Mouse (Mus musculus): ENCODE results near the gene Cphx3. TPM values are rescaled to one million over a fixed set of nuclear protein-coding genes. Genes with fewer than 3 reads are reported as not detected.
"Not testable (repeated sequence)": the region's sequence is repeated elsewhere in the genome, so short reads cannot be mapped to it uniquely, and the experiment has no call there.

Cphx3 gene
- polyA plus RNA-seq (2011; ENCODE audit: insufficient read depth, insufficient read length, low replicate concordance, missing spikeins), result not detected in 2 replicates

GRCm38 (mm10) chr14:26081997-26082396, at the start of gene Cphx3:
Gene Cphx3 (plus strand): TSS chr14:26082297.
- H3K4me1 ChIP-seq (ENCODE audit: control insufficient read depth, insufficient read depth, low read length); H3K4me3 ChIP-seq (replicated peaks; ENCODE audit: control insufficient read depth, low read depth, low read length); H3K27ac ChIP-seq (ENCODE audit: control insufficient read depth, insufficient read depth, low read depth, low read length, poor library complexity): not testable (repeated sequence)
- WGBS, result no CpG with 5 or more reads among the region's 1 CpGs

- not testable (repeated sequence) for H3K4me3 ChIP-seq (replicated peaks; ENCODE audit: control insufficient read depth, low read depth, low read length); H3K4me1 ChIP-seq (ENCODE audit: control insufficient read depth, insufficient read depth, low read length); H3K27ac ChIP-seq (ENCODE audit: control insufficient read depth, insufficient read depth, low read depth, low read length, poor library complexity)
- WGBS, result no CpG with 5 or more reads among the region's 3 CpGs
Observed at GRCm38 (mm10) chr14:26034364-26034763, 47.7 kb upstream of the Cphx3 start.

- H3K4me3 ChIP-seq (replicated peaks; ENCODE audit: control insufficient read depth, low read depth, low read length); H3K27ac ChIP-seq (ENCODE audit: control insufficient read depth, insufficient read depth, low read depth, low read length, poor library complexity); H3K4me1 ChIP-seq (ENCODE audit: control insufficient read depth, insufficient read depth, low read length): not testable (repeated sequence)
- no CpG with 5 or more reads among the region's 6 CpGs for WGBS
Observed at GRCm38 (mm10) chr14:26035439-26035838, 46.7 kb upstream of the Cphx3 start.

GRCm38 (mm10) chr14:26042611-26043010, 39.5 kb upstream of the Cphx3 start, which contains the start of gene Gm9780:
Gene Gm9780 (minus strand): TSS chr14:26042711.
- whole genome bisulfite sequencing, result no CpG with 5 or more reads among the region's 26 CpGs
- H3K27ac ChIP-seq (ENCODE audit: control insufficient read depth, insufficient read depth, low read depth, low read length, poor library complexity); H3K4me3 ChIP-seq (replicated peaks; ENCODE audit: control insufficient read depth, low read depth, low read length); H3K4me1 ChIP-seq (ENCODE audit: control insufficient read depth, insufficient read depth, low read length): not testable (repeated sequence)

GRCm38 (mm10) chr14:26045007-26045406, 37.1 kb upstream of the Cphx3 start:
- not testable (repeated sequence) for H3K4me3 ChIP-seq (replicated peaks; ENCODE audit: control insufficient read depth, low read depth, low read length); H3K4me1 ChIP-seq (ENCODE audit: control insufficient read depth, insufficient read depth, low read length); H3K27ac ChIP-seq (ENCODE audit: control insufficient read depth, insufficient read depth, low read depth, low read length, poor library complexity)
- WGBS, result no CpG with 5 or more reads among the region's 5 CpGs

GRCm38 (mm10) chr14:26047026-26047425, 35.1 kb upstream of the Cphx3 start:
- H3K4me3 ChIP-seq (replicated peaks; ENCODE audit: control insufficient read depth, low read depth, low read length); H3K27ac ChIP-seq (ENCODE audit: control insufficient read depth, insufficient read depth, low read depth, low read length, poor library complexity); H3K4me1 ChIP-seq (ENCODE audit: control insufficient read depth, insufficient read depth, low read length): not testable (repeated sequence)
- WGBS, result no CpG with 5 or more reads among the region's 8 CpGs

- H3K4me3 ChIP-seq (replicated peaks; ENCODE audit: control insufficient read depth, low read depth, low read length); H3K27ac ChIP-seq (ENCODE audit: control insufficient read depth, insufficient read depth, low read depth, low read length, poor library complexity); H3K4me1 ChIP-seq (ENCODE audit: control insufficient read depth, insufficient read depth, low read length): not testable (repeated sequence)
- WGBS, result no CpG with 5 or more reads among the region's 9 CpGs
Observed at GRCm38 (mm10) chr14:26048767-26049166, 33.3 kb upstream of the Cphx3 start.

GRCm38 (mm10) chr14:26058184-26058583, 23.9 kb upstream of the Cphx3 start:
- not testable (repeated sequence) for H3K4me1 ChIP-seq (ENCODE audit: control insufficient read depth, insufficient read depth, low read length); H3K4me3 ChIP-seq (replicated peaks; ENCODE audit: control insufficient read depth, low read depth, low read length); H3K27ac ChIP-seq (ENCODE audit: control insufficient read depth, insufficient read depth, low read depth, low read length, poor library complexity)
- WGBS, result no CpG with 5 or more reads among the region's 3 CpGs

GRCm38 (mm10) chr14:26059362-26059761, 22.7 kb upstream of the Cphx3 start:
- H3K27ac ChIP-seq (ENCODE audit: control insufficient read depth, insufficient read depth, low read depth, low read length, poor library complexity); H3K4me1 ChIP-seq (ENCODE audit: control insufficient read depth, insufficient read depth, low read length); H3K4me3 ChIP-seq (replicated peaks; ENCODE audit: control insufficient read depth, low read depth, low read length): not testable (repeated sequence)
- WGBS, result no CpG with 5 or more reads among the region's 6 CpGs

- H3K4me1 ChIP-seq (ENCODE audit: control insufficient read depth, insufficient read depth, low read length); H3K4me3 ChIP-seq (replicated peaks; ENCODE audit: control insufficient read depth, low read depth, low read length); H3K27ac ChIP-seq (ENCODE audit: control insufficient read depth, insufficient read depth, low read depth, low read length, poor library complexity): not testable (repeated sequence)
- no CpG with 5 or more reads among the region's 44 CpGs for WGBS
Observed at GRCm38 (mm10) chr14:26066574-26067324, 15.3 kb upstream of the Cphx3 start.

- H3K4me1 ChIP-seq (ENCODE audit: control insufficient read depth, insufficient read depth, low read length); H3K27ac ChIP-seq (ENCODE audit: control insufficient read depth, insufficient read depth, low read depth, low read length, poor library complexity); H3K4me3 ChIP-seq (replicated peaks; ENCODE audit: control insufficient read depth, low read depth, low read length): not testable (repeated sequence)
- WGBS, result no CpG with 5 or more reads among the region's 10 CpGs
Observed at GRCm38 (mm10) chr14:26067325-26067633, 14.8 kb upstream of the Cphx3 start, which contains the start of gene Tmem254c. Gene Tmem254c (minus strand): TSS chr14:26067355.

GRCm38 (mm10) chr14:26076620-26077390, 5.3 kb upstream of the Cphx3 start:
- not testable (repeated sequence) for H3K4me1 ChIP-seq (ENCODE audit: control insufficient read depth, insufficient read depth, low read length); H3K4me3 ChIP-seq (replicated peaks; ENCODE audit: control insufficient read depth, low read depth, low read length); H3K27ac ChIP-seq (ENCODE audit: control insufficient read depth, insufficient read depth, low read depth, low read length, poor library complexity)
- no CpG with 5 or more reads among the region's 5 CpGs for WGBS

GRCm38 (mm10) chr14:26081216-26081615, 881 bp upstream of the Cphx3 start, which contains the start of gene Cphx2:
Gene Cphx2 (plus strand): TSS chr14:26081516.
- not testable (repeated sequence) for H3K4me1 ChIP-seq (ENCODE audit: control insufficient read depth, insufficient read depth, low read length); H3K27ac ChIP-seq (ENCODE audit: control insufficient read depth, insufficient read depth, low read depth, low read length, poor library complexity); H3K4me3 ChIP-seq (replicated peaks; ENCODE audit: control insufficient read depth, low read depth, low read length)
- WGBS, result no CpG with 5 or more reads among the region's 6 CpGs

All from bone marrow, adult 2 months (tissue).